Mouse (Mus musculus) left cerebral cortex, adult 2 months (tissue): ENCODE measurements around the gene Dpysl5. TPM values are rescaled to one million over a fixed set of nuclear protein-coding genes. Genes with fewer than 3 reads are reported as not detected.
A peak's percentile ranks its signal among the peaks of the same experiment; 100 is the strongest.

Experiments
- DNase-seq, 2 experiments: peaks; one replicate each; pipeline ENCODE4 v3.0.0; 2021 to 2022; ENCODE audit warnings: low spot score in 2 of 2, mixed read lengths in 1 of 2; ENCODE audit errors: extremely low spot score in 1 of 2
- H3K27ac ChIP-seq: fragments of 200-600 bp; 2 replicates; pipeline ENCODE4 v1.8.1; 2022
- H3K4me3 ChIP-seq: fragments of 200-600 bp; 2 replicates; pipeline ENCODE4 v1.8.1; 2022
- CTCF ChIP-seq: fragments of 200-600 bp; IDR thresholded peaks from 2 replicates; pipeline ENCODE4 v1.8.1; 2022; ENCODE audit warnings: antibody characterized with exemption, mild to moderate bottlenecking, moderate library complexity
- intact Hi-C: fragments of 180-260 bp; cut with DNase I; formaldehyde crosslinking; loops from one replicate; pipeline ENCODE4 v1.15.1; 2025
- total RNA-seq, 2 experiments: library from RNA; stranded (reverse); gene quantifications; 2 replicates each; pipeline ENCODE4 v1.2.3; 2021

Dpysl5 gene
- total RNA-seq, 2 experiments from 2014 or later: 21.2 to 27.3 TPM

DNA sequence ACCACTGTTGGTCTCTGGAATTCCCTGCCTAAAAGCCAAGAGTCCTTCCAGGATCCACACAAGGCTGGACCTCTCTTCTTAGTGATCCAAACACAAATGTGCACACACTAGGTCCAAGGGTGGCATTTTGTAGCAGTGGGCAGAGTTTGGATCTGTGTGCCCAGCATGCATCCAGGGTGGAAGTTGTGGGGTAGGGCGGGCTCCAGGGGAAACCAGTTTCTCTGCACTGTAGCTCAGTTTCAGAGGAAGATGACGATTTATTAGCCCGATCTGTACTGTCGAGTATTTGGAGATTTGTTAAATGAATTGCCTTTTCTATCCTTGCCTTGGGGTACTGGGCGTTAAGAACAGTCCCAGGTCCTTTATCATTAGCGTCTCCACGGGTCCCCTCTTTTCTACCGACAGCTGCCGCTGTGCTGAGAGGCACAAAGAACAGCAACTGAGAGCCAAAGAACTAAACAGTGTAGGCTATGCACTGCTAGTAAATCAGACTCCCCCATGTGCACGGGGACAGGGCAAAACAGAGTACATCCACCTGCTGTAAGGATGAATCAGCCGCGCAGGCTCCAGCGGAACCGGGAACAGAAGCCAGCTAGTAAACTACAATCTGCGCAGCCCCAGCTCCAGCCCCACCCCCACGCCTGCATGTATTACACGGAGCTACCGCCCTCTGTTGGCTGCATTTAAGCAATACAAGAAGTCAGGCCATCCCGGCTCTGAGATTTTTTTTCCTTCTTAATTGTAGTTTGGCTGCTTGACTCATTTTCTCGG, 63.4 kb downstream of the Dpysl5 start:
- peak; percentile 91 to 93 for DNase-seq
- Histone ChIP-seq H3K27ac (no peak overlapping the region), H3K4me3 (peak overlapping the region; percentile 26; the same call in 1 of the 2 replicates)
- intact Hi-C loops: loop anchor here (1.0 to 10.0 kb wide), 2 partner anchors 65 to 260 kb away; no protein-coding TSS in a partner anchor
- TF ChIP-seq CTCF: peak; percentile 90

GRCm38 (mm10) chr5:30780699-30781098, 69.3 kb downstream of the Dpysl5 start:
- H3K4me3 ChIP-seq: no peak overlapping the region
- no peak for DNase-seq
- no peak for TF ChIP-seq CTCF
- 0 out of 2 replicates have a peak overlapping the region, but pooled peaks have one; percentile 19 for H3K27ac ChIP-seq
- intact Hi-C loops: no loop called here

GRCm38 (mm10) chr5:30781147-30781546, 69.8 kb downstream of the Dpysl5 start:
- TF ChIP-seq CTCF: no peak
- DNase-seq: no peak
- intact Hi-C loops: no loop called here
- H3K27ac ChIP-seq: no peak overlapping the region
- H3K4me3 ChIP-seq: no peak overlapping the region

DNA sequence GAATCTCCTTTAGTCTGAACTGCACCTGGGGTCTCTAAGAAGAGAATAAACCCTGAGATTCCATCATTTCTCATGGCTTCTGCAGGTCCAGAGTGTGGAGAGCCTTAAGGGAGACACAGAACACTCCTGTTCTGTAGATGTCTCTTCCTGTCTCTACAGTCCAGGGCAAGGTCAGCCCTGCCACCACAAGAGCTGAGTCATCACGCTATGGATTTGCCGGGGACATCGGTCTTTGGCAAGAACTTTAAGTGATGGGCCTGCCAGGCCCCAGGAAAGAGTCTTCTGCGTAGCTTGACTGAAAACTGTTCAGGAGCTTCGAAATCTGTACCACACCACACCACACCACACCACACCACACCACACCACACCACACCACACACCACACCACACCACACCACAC, 76.0 kb downstream of the Dpysl5 start:
- Histone ChIP-seq H3K27ac (no peak overlapping the region), H3K4me3 (no peak overlapping the region)
- no peak for TF ChIP-seq CTCF
- no peak for DNase-seq
- intact Hi-C loops: no loop called here

- no peak for TF ChIP-seq CTCF
- no peak for DNase-seq
- intact Hi-C loops: no loop called here
- Histone ChIP-seq H3K27ac (no peak overlapping the region), H3K4me3 (no peak overlapping the region)
Observed at GRCm38 (mm10) chr5:30790047-30790446, 78.7 kb downstream of the Dpysl5 start.

DNA sequence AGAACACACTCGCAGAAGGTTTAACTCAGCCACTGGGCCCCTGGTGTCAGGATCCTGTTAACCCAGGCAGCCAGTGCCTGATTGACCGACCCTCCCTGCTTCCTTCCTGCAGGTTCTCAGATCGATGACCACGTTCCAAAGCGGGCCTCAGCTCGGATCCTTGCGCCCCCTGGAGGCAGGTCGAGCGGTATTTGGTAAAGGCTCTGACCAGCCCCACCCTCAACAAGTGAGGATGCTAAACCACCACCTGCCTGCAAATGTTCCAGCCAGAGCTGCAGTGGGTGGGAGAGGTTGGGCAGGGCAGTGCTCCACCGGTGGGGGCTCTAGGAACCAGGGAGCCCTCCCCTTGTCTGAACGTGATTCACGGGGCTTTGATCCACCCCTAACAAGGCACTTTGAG, 84.8 kb downstream of the Dpysl5 start:
- Histone ChIP-seq H3K27ac (no peak overlapping the region), H3K4me3 (no peak overlapping the region)
- peak; percentile 72 to 82 for DNase-seq
- intact Hi-C loops: loop anchor here (1.0 kb wide), 1 partner anchor 87 kb away; no protein-coding TSS in a partner anchor
- peak; percentile 75 for TF ChIP-seq CTCF

GRCm38 (mm10) chr5:30797482-30797881, 86.1 kb downstream of the Dpysl5 start:
- no peak for TF ChIP-seq CTCF
- intact Hi-C loops: no loop called here
- DNase-seq: no peak
- Histone ChIP-seq H3K4me3 (no peak overlapping the region), H3K27ac (no peak overlapping the region)

DNA sequence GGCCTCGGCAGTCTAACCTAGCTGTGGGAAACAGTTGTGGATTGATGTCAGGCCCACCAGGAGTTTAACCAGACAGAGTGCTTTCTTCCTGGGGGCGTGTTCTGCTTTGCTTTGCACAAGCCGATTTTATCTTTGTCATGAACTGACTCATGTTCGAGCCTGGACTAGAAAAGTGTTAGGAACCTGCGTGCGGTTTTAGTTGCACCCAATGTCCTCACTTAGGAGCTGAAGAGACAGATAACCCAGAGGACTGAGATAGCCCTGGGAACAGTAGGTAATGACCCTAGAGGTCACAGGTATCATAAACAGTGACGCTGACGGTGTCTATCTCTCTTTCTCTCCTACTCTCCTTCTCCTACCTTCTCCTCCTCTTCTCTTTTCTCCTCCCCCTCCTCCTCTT, 86.6 kb downstream of the Dpysl5 start:
- no peak for TF ChIP-seq CTCF
- intact Hi-C loops: no loop called here
- no peak overlapping the region for H3K27ac ChIP-seq
- H3K4me3 ChIP-seq: no peak overlapping the region
- DNase-seq: no peak

DNA sequence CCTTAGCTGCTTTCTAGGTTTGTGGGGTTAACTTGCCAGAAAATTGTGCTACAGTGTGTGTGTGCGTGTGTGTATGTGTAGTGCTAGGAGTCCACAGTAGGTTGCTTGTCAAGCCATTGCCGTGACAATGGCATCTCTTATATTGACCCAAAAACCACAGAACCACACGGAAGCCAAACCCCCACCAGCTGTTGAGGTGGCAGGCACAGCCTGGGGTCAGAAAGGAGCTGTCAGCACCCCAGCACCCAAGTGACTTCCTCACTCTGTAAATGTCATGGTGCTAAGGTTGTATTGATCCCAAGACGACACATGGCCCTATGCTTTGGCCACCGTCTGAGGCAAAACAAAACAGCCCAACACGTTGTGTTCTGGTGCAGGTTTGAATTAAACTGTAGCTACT, 87.6 kb downstream of the Dpysl5 start:
- H3K27ac ChIP-seq: no peak overlapping the region
- intact Hi-C loops: no loop called here
- no peak for TF ChIP-seq CTCF
- no peak overlapping the region for H3K4me3 ChIP-seq
- DNase-seq: no peak

DNA sequence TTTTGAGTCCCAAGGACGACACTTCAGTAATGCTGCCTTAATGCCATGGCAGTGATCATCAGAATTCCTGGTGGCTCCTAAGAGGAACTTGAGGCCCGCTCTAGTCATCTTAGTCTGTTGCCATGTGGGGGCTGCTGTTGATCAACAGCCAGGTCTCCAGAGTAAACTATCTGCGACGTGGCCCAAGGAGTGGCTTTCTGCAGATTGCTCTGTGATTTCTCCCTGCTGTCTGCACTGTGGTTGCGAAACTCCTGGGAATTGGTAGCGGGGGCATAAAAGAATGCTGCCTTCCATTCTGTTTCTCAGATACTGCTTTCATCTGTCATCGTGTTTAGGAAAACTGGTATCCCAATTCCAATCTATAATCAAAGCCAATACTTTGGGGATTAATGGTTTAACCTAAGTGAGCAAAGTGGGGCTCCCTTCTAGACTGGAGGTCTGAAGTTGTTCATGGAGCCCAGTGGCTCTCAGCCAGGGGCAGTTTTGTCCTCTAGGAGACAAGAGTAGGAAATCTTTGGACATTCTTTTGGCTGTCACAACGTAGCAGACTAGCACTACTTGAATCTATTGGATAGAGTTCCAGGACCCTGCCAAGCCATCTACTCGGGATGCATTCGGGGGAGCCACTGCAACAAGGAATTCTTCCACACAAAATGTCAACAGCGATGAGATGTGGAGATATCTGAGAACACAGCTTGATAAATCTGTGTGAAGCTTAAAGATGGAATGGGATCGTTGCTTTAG, 91.5 kb downstream of the Dpysl5 start:
- no peak for TF ChIP-seq CTCF
- H3K4me3 ChIP-seq: no peak overlapping the region

GRCm38 (mm10) chr5:30806106-30806505, 94.7 kb downstream of the Dpysl5 start:
- no peak overlapping the region for H3K27ac ChIP-seq
- TF ChIP-seq CTCF: peak; percentile 97
- no peak overlapping the region for H3K4me3 ChIP-seq
- peak; percentile 81 to 90 for DNase-seq
- intact Hi-C loops: loop anchor here (1.0 to 2.0 kb wide), 2 partner anchors 51 to 109 kb away; no protein-coding TSS in a partner anchor

More for the DNA sequence above, 91.5 kb downstream of the Dpysl5 start:
- intact Hi-C loops: loop anchor here (5.0 kb wide), 1 partner anchor 199 kb away; no protein-coding TSS in a partner anchor
- DNase-seq: no peak
- H3K27ac ChIP-seq: no peak overlapping the region
